Mouse (Mus musculus): ENCODE data around the gene Plekhd1.

- no peak for TF ChIP-seq POLR2A (IDR thresholded peaks at IDR 0.05; ENCODE audit: borderline replicate concordance, control insufficient read depth, low read depth, low read length)
- no peak for TF ChIP-seq CTCF (IDR thresholded peaks at IDR 0.05; ENCODE audit: control insufficient read depth, insufficient read depth, low read length)
Observed at GRCm38 (mm10) chr12:80701332-80701731, 8.9 kb downstream of the Plekhd1 start.

All from bone marrow, adult 2 months (tissue).